Mouse (Mus musculus) layer of hippocampus, adult 9-11 months (tissue): ENCODE measurements around the gene Mrpl11.
"Not testable (repeated sequence)": the region's sequence is repeated elsewhere in the genome, so short reads cannot be mapped to it uniquely, and the experiment has no call there.

Experiments used
- DNase-seq: peaks from one replicate; pipeline ENCODE4 v3.0.0; 2022

Mrpl11 gene

GRCm38 (mm10) chr19:4994043-4994442 is 32.1 kb downstream of the Mrpl11 start:
- DNase-seq, result peak; percentile 89

DNA sequence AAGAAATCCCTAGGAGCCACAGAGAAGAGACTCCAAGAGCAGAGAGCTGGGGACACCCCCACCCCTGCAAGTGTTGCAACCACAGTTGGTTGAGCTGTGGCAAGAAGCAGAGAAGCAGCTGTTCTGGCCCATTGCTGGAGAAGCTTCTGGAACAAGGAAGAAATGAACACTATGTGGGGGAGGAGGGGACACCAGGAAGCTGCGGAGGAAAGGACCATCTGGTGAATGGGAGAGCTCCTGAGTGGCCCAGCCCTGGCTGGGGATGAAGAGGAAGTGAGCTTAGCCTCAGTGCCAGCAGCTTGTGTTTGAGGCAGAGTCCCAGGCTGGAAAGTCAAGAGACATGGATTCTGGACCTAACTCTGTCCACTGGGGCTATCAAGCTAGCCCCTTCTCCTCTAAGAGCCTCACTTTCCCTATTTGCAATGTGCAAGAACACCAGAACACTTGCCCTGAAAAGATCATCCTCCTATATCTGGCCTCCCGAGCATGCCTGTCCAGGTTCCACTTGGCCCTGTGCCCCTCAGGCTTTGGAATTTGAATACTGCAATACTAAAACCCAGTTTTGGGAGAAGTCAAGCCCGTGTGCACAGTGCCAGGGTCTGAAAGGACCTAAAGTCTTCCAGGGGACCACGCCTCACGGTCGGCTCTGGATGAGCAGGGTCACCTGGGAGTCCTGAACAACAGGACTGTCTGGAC is 37.6 kb downstream of the Mrpl11 start:
- peak; percentile 88 for DNase-seq

GRCm38 (mm10) chr19:5001666-5002406 is 39.9 kb downstream of the Mrpl11 start:
- peak; percentile 98 for DNase-seq

DNA sequence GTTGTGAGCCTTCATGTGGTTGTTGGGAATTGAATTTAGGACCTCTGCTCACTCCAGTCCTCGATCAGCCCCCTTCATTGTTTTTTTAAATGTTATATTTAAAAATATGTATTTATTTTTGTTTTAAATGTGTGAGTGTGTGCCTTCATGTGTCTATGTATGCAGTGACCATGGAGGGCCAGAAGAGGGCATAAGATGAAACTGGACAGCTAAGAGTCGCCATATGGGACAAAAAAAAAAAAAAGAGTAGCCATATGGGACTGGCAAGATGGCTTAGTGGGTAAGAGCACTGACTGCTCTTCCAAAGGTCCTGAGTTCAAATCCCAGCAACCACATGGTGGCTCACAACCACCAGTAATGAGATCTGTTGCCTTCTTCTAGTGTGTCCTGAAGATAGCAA is 41.7 kb downstream of the Mrpl11 start:
- not testable (repeated sequence) for DNase-seq

DNA sequence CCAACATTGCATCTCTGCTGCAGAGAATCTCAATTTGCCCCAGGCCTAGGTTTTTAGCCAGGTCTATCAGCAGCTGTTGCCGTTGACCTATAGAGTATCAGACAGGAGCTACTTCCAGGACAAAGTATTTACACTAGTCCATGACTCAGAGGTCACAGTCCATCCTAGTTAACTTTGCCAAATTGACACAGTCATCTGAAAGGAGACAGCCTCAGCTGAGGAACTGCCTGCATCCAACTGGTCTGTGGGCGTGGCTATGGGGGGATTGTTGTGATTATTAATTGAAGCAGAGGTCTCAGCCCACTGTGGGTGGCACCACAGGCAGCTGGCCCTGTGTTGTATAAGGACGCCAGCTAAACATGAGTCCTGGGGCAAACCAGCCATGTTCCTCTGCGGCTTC is 43.0 kb downstream of the Mrpl11 start:
- no peak for DNase-seq

DNA sequence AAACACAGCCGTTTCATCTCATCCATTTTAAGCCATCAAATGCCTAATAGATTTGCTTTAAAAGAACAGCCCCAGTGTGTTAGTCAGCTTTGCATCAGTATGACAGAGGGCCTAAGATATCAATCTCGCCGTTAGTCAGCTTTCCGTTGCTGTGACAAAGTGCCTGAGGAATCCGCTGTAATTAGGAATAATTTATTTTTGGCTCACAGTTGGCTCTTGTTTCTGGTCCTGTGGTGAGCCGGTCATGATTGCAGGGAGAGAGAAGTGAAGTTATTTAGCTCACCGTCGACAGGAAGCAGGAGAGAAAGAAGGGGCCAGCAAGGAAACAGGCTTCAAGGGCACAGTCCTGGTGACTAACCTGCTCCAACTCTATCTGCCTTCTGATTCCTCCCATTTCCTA is 51.2 kb downstream of the Mrpl11 start:
- DNase-seq, result no peak

DNA sequence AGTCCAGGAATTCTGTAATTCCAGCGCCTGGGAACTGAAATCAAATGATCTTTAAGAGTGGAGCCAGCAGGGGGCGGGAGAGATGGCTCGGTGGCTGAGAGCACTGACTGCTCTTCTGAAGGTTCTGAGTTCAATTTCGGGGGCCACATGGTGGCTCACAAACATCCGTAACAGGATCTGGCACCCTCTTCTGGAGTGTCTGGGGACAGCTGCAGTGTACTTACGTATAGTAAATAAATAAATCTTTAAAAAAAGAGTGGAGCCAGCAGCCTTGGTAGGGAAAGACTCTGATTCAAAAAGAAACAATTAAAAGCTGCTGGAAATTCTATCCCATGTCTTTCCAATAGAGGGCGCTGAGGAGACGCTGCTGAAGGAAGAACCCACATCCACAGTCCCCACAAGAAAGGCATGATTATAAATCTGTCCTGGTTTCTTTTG is 53.0 kb downstream of the Mrpl11 start:
- DNase-seq, result no peak

- no peak for DNase-seq
These were observed 54.3 kb downstream of the Mrpl11 start for GRCm38 (mm10) chr19:5016221-5016742.
